Mouse (Mus musculus): ENCODE measurements around the gene Atp5e. TPM values are rescaled to one million over a fixed set of nuclear protein-coding genes. Genes with fewer than 3 reads are reported as not detected.

The Atp5e gene
- polyA plus RNA-seq, 1 experiment from 2014 or later: 652 TPM

GRCm38 (mm10) chr2:174500814-174501503 lies 37.1 kb upstream of the Atp5e start:
- Histone ChIP-seq H3K4me2 (replicated peaks; ENCODE audit: low read depth, low read length) (no peak overlapping the region), H3K27ac (ENCODE audit: low read length) (no peak overlapping the region), H3K4me3 (ENCODE audit: low read depth, low read length) (no peak overlapping the region), H3K27me3 (replicated peaks; ENCODE audit: insufficient read depth, low read length) (no peaks in the 10 kb centered on the region), H3K4me1 (ENCODE audit: insufficient read depth, low read depth, low read length) (no peaks in the 10 kb centered on the region; the same call in 1 of the 2 replicates), H3K36me3 (ENCODE audit: insufficient read depth, low read length) (no peaks in the 10 kb centered on the region), H3K9ac (replicated peaks; ENCODE audit: low read depth) (no peak overlapping the region), H3K9me3 (ENCODE audit: low read length) (no peaks in the 10 kb centered on the region)
- ATAC-seq: no peak
- DNase-seq (ENCODE audit: low spot score): no peak
- WGBS: 83% methylated on average over 14 of the region's 14 CpGs
- no peak for TF ChIP-seq CTCF (IDR thresholded peaks at IDR 0.05)
- TF ChIP-seq EP300 (IDR thresholded peaks at IDR 0.05): no peak

- H3K4me3 ChIP-seq (ENCODE audit: low read depth, low read length): no peak overlapping the region
- ATAC-seq (peak; percentile 41; the same call in 1 of the 2 replicates), DNase-seq (ENCODE audit: low spot score) (peak; percentile 45)
- no peaks in the 10 kb centered on the region for H3K4me1 ChIP-seq (ENCODE audit: insufficient read depth, low read depth, low read length)
- 39% methylated on average over 2 of the region's 2 CpGs for WGBS
- H3K27me3 ChIP-seq (replicated peaks; ENCODE audit: insufficient read depth, low read length): no peaks in the 10 kb centered on the region
- H3K9ac ChIP-seq (replicated peaks; ENCODE audit: low read depth): no peak overlapping the region
- H3K9me3 ChIP-seq (ENCODE audit: low read length): no peaks in the 10 kb centered on the region
- no peak overlapping the region for H3K4me2 ChIP-seq (replicated peaks; ENCODE audit: low read depth, low read length)
- H3K36me3 ChIP-seq (ENCODE audit: insufficient read depth, low read length): no peaks in the 10 kb centered on the region
- TF ChIP-seq EP300 (IDR thresholded peaks at IDR 0.05) (no peak), CTCF (IDR thresholded peaks at IDR 0.05) (peak; percentile 70)
- no peak overlapping the region for H3K27ac ChIP-seq (ENCODE audit: low read length)
Measured at GRCm38 (mm10) chr2:174492858-174493257, 29.0 kb upstream of the Atp5e start.

- no peak overlapping the region for H3K27ac ChIP-seq (ENCODE audit: low read length)
- DNase-seq (ENCODE audit: low spot score): no peak
- H3K4me2 ChIP-seq (replicated peaks; ENCODE audit: low read depth, low read length): no peak overlapping the region
- 63% methylated on average over 5 of the region's 5 CpGs for WGBS
- H3K4me3 ChIP-seq (ENCODE audit: low read depth, low read length): no peak overlapping the region
- no peaks in the 10 kb centered on the region for H3K36me3 ChIP-seq (ENCODE audit: insufficient read depth, low read length)
- H3K4me1 ChIP-seq (ENCODE audit: insufficient read depth, low read depth, low read length): no peaks in the 10 kb centered on the region
- TF ChIP-seq EP300 (IDR thresholded peaks at IDR 0.05) (no peak), CTCF (IDR thresholded peaks at IDR 0.05) (no peak)
- H3K9me3 ChIP-seq (ENCODE audit: low read length): no peaks in the 10 kb centered on the region
- no peaks in the 10 kb centered on the region for H3K27me3 ChIP-seq (replicated peaks; ENCODE audit: insufficient read depth, low read length)
- H3K9ac ChIP-seq (replicated peaks; ENCODE audit: low read depth): no peak overlapping the region
- ATAC-seq: no peak
Measured at GRCm38 (mm10) chr2:174487005-174487404, 23.1 kb upstream of the Atp5e start.

GRCm38 (mm10) chr2:174478746-174479145 lies 14.8 kb upstream of the Atp5e start:
- WGBS: 55% methylated on average over 5 of the region's 5 CpGs
- Histone ChIP-seq H3K9me3 (ENCODE audit: low read length) (no peaks in the 10 kb centered on the region), H3K27ac (ENCODE audit: low read length) (no peak overlapping the region), H3K4me1 (ENCODE audit: insufficient read depth, low read depth, low read length) (no peaks in the 10 kb centered on the region; the same call in 1 of the 2 replicates), H3K27me3 (replicated peaks; ENCODE audit: insufficient read depth, low read length) (no peaks in the 10 kb centered on the region), H3K4me3 (ENCODE audit: low read depth, low read length) (no peak overlapping the region), H3K36me3 (ENCODE audit: insufficient read depth, low read length) (no peaks in the 10 kb centered on the region), H3K9ac (replicated peaks; ENCODE audit: low read depth) (no peak overlapping the region), H3K4me2 (replicated peaks; ENCODE audit: low read depth, low read length) (no peak overlapping the region)
- DNase-seq (ENCODE audit: low spot score) (no peak), ATAC-seq (no peak)
- TF ChIP-seq CTCF (IDR thresholded peaks at IDR 0.05) (no peak), EP300 (IDR thresholded peaks at IDR 0.05) (no peak)

GRCm38 (mm10) chr2:174477543-174478319 lies 13.8 kb upstream of the Atp5e start:
- no peaks in the 10 kb centered on the region for H3K36me3 ChIP-seq (ENCODE audit: insufficient read depth, low read length)
- DNase-seq (ENCODE audit: low spot score) (peak; percentile 72), ATAC-seq (peak; percentile 22)
- H3K4me1 ChIP-seq (ENCODE audit: insufficient read depth, low read depth, low read length): no peaks in the 10 kb centered on the region; the same call in 1 of the 2 replicates
- H3K4me2 ChIP-seq (replicated peaks; ENCODE audit: low read depth, low read length): no peak overlapping the region
- no peak overlapping the region for H3K9ac ChIP-seq (replicated peaks; ENCODE audit: low read depth)
- H3K4me3 ChIP-seq (ENCODE audit: low read depth, low read length): no peak overlapping the region
- no peak for TF ChIP-seq EP300 (IDR thresholded peaks at IDR 0.05)
- H3K27ac ChIP-seq (ENCODE audit: low read length): peak overlapping the region; percentile 64
- H3K9me3 ChIP-seq (ENCODE audit: low read length): no peaks in the 10 kb centered on the region
- WGBS: 35% methylated on average over 3 of the region's 3 CpGs
- no peaks in the 10 kb centered on the region for H3K27me3 ChIP-seq (replicated peaks; ENCODE audit: insufficient read depth, low read length)

GRCm38 (mm10) chr2:174473550-174473927 lies 9.6 kb upstream of the Atp5e start:
- H3K4me2 ChIP-seq (replicated peaks; ENCODE audit: low read depth, low read length): peak overlapping the region; percentile 66
- H3K4me3 ChIP-seq (ENCODE audit: low read depth, low read length): no peak overlapping the region
- no peak for DNase-seq (ENCODE audit: low spot score)
- 67% methylated on average over 5 of the region's 5 CpGs for WGBS
- ATAC-seq: no peak
- TF ChIP-seq EP300 (IDR thresholded peaks at IDR 0.05) (no peak), CTCF (IDR thresholded peaks at IDR 0.05) (no peak)
- H3K4me1 ChIP-seq (ENCODE audit: insufficient read depth, low read depth, low read length): peaks cover 6% of the 10 kb centered on the region; the same call in 1 of the 2 replicates
- no peak overlapping the region for H3K9ac ChIP-seq (replicated peaks; ENCODE audit: low read depth)
- H3K27ac ChIP-seq (ENCODE audit: low read length): no peak overlapping the region
- no peaks in the 10 kb centered on the region for H3K27me3 ChIP-seq (replicated peaks; ENCODE audit: insufficient read depth, low read length)
- H3K36me3 ChIP-seq (ENCODE audit: insufficient read depth, low read length): no peaks in the 10 kb centered on the region
- H3K9me3 ChIP-seq (ENCODE audit: low read length): no peaks in the 10 kb centered on the region

Measured in lung, postnatal 0 days (tissue).